Mouse (Mus musculus): ENCODE measurements at regions not wholly inside any gene's neighbourhood (a gene's known extent, or its start where the extent isn't known, plus 50 kb on each side); places are given as distances from the start of the nearest gene placed in this dataset.

DNA sequence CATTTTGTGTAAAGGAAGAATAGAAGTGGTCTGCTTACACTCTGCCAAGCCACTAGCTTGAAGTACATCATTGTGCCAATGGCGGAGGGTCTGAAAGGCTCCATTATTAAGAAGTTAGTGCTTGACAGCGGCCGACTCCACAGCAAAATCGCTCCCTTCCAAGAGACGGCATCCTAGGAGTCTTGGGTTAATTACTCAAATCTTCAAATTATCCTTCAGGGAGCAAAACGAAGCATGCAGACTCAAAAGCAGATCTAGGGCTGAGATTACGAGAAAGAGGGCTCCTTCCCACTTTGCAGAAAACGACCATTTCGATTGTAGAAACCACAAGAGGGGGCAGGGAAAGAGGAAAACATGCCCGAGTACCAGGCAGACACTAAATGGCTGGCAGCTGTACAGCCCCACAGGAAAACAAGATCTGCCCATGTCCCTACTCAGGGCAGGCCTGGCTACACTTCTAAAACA, 121.9 kb upstream of the Ankrd55 start:
- in situ Hi-C loops (cut with MboI, MseI): no loop called here

DNA sequence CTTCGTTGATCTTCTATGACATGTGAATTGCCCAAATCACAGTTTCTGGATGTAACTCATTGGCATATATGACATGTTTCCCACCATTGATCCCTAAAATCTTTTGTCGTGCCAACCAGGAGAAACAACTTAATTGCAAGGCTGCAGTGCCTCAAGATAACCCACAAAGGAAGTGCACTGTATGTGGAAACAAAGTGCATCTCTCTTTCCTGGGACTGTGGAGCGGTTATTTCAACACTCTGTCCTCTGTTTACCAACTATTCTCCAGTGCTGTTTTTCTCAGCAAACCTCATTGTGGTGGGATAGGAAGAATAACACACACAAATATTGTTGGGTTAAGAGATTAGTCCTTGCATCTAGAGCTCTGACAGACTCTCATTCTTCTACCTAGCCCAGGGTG, 119.8 kb upstream of the Ankrd55 start:
- in situ Hi-C loops (cut with MboI, MseI): no loop called here

DNA sequence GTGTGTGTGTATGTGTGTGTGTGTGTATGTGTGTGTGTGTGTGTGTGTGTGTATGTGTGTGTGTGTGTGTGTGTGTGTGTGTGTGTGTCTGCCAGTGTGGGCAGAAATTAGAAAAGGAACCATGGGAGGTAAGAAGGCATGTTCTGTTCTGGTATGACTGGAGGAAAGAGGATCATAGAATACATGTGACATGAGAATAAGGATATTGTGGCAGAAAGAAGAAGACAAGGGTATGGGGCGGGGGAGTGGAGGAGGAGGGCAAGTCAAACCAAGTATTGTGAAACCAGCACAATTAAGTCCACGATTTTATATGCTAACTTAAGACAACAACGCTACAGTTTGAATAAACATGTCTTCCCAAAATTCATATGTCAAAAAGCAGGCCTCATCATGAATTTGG, 117.4 kb upstream of the Ankrd55 start:
- in situ Hi-C loops (cut with MboI, MseI): no loop called here

- in situ Hi-C loops (cut with MboI, MseI): no loop called here
Observed at GRCm38 (mm10) chr13:112171940-112172715, 116.1 kb upstream of the Ankrd55 start.

GRCm38 (mm10) chr13:112173973-112174372, 114.3 kb upstream of the Ankrd55 start:
- in situ Hi-C loops (cut with MboI, MseI): no loop called here

DNA sequence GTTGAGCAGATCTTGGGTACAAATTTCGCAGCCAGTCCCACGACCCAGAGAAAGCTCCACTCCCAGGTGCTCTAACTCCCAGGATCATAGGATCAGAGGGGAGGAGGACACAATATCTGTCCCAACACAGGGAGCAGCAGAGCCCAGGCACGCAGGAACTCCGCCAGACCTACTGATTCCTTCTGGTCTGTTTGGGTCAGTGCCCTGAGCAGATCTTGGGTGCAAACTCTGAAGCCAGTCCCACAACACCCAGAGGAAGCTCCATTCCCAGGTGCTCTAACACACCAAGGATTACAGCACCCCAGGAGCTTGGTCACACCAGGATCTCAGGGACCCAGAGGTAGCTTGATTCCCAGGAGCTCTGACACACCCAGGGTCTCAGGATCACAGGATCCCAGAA, 110.2 kb upstream of the Ankrd55 start:
- in situ Hi-C loops (cut with MboI, MseI): no loop called here

DNA sequence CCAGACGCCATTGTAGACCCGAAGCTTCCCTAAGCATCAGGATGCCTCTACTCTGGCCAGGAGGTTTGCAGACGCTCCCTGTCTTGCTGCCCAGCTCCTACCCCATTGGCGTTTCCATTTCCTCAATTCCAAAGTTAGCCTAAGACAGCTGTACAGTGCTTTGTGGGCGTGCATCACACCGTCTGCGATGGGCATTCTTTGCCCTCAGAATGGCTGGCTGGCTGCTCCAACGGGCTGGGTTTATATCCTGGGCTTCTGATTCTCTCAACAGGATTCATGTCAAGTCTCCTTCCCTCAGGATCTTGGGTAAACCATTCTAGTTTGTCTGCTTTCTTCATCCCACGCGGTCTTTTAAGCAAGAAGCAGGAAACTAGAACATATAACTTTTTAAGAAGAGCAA, 104.3 kb upstream of the Ankrd55 start:
- in situ Hi-C loops (cut with MboI, MseI): no loop called here

DNA sequence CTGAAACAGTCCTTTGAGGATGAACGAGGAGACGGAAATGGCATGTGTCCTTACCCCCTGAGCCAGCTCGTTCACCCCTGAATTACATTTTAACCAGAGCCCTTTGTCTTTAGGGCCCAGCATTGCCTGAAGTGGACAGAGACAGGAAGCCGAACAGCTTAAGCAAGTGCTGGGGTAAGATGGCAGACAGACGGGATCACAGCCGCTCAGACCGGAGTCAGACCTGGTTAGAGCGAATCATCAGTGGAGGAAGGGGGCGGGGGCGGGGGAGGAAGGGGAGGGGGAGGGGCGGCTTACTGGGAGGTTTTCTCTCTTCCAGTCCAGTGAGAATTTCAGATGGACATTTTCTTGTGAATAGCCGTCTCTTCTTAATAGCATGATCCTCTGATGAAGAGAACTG, 103.1 kb upstream of the Ankrd55 start:
- in situ Hi-C loops (cut with MboI, MseI): no loop called here

GRCm38 (mm10) chr13:112187226-112187625, 101.0 kb upstream of the Ankrd55 start:
- in situ Hi-C loops (cut with MboI, MseI): no loop called here

DNA sequence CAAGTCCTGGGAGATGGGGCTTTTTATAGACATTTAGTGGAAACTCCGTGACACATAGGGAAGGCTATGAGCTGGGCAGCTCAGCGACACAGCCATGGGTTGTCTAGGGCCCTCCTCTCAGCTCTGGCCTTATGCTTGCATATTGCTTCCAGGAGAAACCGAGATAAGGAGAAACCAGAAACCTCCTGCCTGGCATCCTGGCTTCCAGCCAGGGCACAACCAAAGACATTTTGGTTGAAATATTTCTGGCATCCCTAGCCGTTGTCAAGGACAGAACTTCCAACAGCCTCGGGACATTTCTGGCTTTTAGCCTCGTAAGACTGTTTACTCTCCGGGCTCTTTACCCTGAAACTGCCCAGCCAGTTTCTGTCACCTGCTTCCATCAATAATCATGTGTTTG, 99.9 kb upstream of the Ankrd55 start:
- in situ Hi-C loops (cut with MboI, MseI): no loop called here

DNA sequence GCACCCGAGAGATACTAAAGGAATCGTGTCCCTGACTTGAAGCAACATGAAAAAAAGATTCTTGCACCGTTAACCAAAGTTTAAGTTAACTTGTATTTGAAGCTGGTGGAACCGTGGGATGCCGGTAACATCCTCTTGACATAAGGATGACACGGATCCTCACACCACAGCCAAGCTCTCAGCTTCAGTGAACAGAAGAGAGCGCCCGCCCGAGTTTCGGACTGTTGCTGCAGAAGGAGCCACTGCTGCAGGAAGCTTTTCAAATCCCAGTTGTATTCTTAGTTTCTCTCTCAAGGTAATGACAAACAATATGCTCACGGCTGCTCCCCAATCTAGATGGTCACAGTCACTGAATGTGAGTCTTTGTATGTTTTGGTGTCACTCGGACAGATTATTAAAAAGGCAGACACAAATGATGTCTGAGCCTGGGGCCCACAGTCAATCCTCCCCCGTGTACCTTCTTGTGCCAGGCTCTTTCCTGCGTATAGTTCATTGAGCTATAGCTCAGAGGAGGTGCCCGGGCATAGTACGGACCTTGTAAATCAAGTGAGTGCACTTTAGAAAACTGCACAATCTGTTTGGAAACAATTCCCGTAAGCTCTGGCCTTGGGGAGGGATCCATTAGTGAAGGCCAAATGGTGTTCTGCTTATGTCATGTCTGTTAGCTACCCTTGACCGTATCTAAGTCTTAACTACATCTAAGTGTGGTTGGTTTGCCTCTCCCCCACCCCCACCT, 99.3 kb upstream of the Ankrd55 start:
- in situ Hi-C loops (cut with MboI, MseI): no loop called here

- in situ Hi-C loops (cut with MboI, MseI): no loop called here
Observed at GRCm38 (mm10) chr13:112189605-112190004, 98.6 kb upstream of the Ankrd55 start.

GRCm38 (mm10) chr13:112192192-112192905, 95.9 kb upstream of the Ankrd55 start:
- in situ Hi-C loops (cut with MboI, MseI): no loop called here

DNA sequence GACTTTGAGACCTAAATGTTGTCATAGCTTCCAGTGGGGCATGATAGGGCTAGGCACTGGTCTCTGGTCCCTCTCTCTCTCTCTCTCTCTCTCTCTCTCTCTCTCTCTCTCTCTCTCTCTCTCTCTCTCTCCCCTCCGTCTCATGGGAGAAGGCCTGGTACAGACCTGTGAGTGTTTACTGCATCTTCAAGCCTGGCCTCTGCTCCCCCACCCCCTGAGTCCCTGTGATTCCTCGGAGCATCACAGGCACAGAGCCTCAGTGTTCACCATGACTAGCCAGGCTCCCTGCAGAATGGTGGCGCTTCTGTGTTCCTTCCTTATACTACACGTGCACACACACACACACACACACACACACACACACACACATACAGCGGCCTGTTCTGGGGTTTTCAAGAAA, 94.6 kb upstream of the Ankrd55 start:
- in situ Hi-C loops (cut with MboI, MseI): no loop called here

DNA sequence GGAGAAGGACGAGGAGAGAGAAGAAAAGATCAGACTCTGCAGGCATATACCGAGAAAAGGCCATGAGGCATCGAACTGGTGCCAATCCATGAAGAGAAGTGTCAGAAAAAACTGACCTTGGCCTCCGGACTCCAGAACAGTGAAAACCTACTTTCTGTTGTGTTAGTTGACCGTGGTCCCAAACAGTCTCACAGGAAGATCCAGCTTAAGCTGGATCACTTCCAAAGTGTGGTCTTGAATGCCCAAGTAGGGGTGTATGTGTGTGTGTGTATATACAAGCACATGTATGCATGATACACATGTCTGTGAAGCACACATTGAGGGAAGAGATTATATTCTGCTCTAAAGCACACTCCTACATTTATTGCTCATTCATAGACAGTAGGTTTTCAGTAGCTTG, 93.3 kb upstream of the Ankrd55 start:
- in situ Hi-C loops (cut with MboI, MseI): no loop called here

DNA sequence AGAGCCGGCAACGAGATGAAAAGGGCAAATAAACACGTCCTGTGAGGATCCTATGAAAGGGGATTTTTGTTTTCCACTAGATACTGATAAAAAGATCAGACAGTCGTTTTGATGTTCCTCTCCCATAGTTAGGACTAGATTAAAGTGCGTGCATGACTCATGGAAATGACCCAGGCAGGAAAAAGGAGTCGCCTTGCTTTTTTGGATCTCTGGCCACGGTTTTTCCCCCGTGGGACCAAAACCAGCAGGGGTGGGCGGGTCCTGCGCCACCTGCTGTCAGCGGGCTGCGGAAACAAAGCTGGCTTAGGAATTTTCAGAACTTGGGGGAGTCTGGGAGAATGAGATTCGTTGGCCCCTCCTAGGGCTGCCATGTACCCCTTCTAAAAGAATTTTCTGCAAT, 91.5 kb upstream of the Ankrd55 start:
- in situ Hi-C loops (cut with MboI, MseI): no loop called here

DNA sequence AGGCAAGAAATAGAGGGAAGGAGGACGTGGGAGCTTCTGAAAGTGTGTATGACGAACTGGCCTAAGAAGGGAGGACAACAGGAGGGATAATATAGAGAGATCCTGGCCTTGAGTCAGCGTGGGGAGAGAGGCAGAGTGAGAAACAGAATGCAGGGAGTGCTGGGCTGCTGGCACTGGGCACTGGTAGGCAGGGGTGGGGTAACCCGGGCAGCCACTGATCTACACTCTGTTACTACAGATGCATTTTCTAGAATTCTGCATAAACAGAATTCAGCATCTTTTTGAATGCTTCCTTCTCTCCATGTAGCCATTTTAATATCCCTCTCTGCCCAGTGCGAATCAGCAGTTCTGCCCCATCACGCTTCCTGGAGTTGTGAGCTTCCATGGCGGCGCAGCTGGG, 84.5 kb upstream of the Ankrd55 start:
- in situ Hi-C loops (cut with MboI, MseI): no loop called here

DNA sequence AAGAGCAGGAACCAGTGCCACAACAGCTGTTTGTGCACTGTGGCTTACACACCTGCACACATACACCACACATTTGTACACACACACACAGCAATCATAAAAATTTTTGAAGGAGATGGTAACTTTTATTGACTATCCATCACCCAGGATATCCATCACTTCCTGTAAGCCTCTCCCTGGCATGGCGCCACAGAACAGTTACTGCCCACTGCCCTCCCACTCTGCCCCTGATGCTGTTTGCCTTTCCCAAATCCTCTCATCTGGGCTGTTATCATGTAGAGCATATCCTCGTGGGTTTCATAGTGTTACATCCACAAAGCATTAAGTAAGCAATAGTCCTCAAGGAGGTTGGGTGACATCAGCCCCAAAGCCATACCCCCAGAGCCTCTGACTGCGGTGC, 84.0 kb upstream of the Ankrd55 start:
- in situ Hi-C loops (cut with MboI, MseI): no loop called here

DNA sequence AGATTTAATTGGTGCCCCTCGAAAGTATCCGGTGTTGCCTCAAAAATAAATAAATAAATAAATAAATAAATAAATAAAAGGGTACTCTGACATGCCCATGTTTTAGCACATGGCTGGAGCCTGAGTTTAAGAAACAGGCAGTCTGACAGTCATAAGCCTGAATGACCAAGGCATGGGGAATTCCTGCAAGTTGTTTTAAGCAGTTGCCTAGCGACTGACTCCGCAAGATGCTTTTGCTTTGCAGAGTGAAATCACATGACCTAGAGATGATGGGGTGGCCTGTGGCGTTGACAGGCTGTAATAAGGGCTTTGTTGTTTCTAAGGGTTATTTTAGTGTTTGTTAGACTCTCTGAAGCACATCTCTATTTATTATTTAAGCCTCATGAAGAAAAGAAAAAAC, 83.4 kb upstream of the Ankrd55 start:
- in situ Hi-C loops (cut with MboI, MseI): no loop called here

GRCm38 (mm10) chr13:112207617-112208235, 80.5 kb upstream of the Ankrd55 start:
- in situ Hi-C loops (cut with MboI, MseI): no loop called here

GRCm38 (mm10) chr13:112211841-112212240, 76.4 kb upstream of the Ankrd55 start:
- in situ Hi-C loops (cut with MboI, MseI): no loop called here

GRCm38 (mm10) chr13:112212391-112212790, 75.9 kb upstream of the Ankrd55 start:
- in situ Hi-C loops (cut with MboI, MseI): no loop called here
